Mouse (Mus musculus): ENCODE measurements around the gene Thap7.
"Not testable (repeated sequence)": the region's sequence is repeated elsewhere in the genome, so short reads cannot be mapped to it uniquely, and the experiment has no call there.

Thap7 gene

DNA sequence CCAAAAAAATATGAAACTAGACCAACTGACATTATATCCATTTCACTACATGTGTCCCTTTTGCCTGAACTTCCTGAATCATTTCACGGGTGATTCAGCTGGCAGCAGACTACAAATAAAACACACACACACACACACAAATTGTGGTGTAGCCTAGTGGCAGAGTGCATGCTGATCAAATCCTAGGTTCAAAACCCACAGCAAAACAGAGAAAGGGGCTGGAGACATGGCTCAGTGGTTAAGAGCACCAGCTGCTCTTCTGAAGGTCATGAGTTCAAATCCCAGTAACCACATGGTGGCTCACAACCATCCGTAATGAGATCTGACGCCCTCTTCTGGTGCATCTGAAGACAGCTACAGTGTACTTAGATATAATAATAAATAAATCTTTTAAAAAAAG is 22.9 kb downstream of the Thap7 start:
- Histone ChIP-seq H3K4me3 (replicated peaks; ENCODE audit: low read length) (peak overlapping the region; percentile 90), H3K36me3 (ENCODE audit: insufficient read depth, low read length) (peaks cover 25% of the 10 kb centered on the region), H3K4me1 (replicated peaks; ENCODE audit: low read depth, low read length) (peaks cover 41% of the 10 kb centered on the region)
- TF ChIP-seq CTCF (conservative IDR thresholded peaks at IDR 0.05; ENCODE audit: low read length): 0 out of 2 replicates have a peak, but pooled peaks have one; percentile 14
- not testable (repeated sequence) for H3K9me3 ChIP-seq (ENCODE audit: low read length); H3K27me3 ChIP-seq (ENCODE audit: insufficient read depth, low read length)

DNA sequence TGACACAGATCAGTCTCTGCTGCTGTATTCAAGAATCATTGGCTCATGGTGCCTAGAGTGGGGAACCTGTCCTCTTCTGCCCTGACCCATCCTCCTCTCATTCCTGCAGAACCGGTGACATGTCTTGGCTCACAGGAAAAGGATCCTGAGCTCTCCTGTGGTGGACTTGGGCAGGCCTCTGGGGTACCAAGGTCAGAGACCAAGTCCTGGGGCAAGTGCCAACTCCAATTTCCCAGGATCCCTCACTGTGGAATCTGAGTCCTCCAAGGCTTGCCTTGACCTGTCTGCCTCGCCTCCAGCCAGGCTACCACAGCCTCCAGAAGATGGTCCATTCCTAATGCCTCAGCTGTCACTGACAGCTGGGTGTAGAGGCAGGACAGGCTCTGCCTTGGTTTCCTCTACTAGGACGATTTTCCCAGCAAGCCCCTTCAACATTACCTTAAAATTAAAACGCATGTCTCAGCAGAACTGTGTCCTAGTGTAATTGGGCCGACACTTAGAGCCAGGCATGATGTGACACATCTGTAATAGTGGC is 23.9 kb downstream of the Thap7 start:
- TF ChIP-seq POU5F1 (IDR thresholded peaks at IDR 0.05; ENCODE audit: borderline replicate concordance, low read length): no peak
- TF ChIP-seq CTCF (conservative IDR thresholded peaks at IDR 0.05; ENCODE audit: low read length): no peak
- no peak for TF ChIP-seq NANOG (IDR thresholded peaks at IDR 0.05; ENCODE audit: borderline replicate concordance, low read length)
- H3K27me3 ChIP-seq (ENCODE audit: insufficient read depth, low read length): peaks cover 14% of the 10 kb centered on the region; the same call in 1 of the 2 replicates

DNA sequence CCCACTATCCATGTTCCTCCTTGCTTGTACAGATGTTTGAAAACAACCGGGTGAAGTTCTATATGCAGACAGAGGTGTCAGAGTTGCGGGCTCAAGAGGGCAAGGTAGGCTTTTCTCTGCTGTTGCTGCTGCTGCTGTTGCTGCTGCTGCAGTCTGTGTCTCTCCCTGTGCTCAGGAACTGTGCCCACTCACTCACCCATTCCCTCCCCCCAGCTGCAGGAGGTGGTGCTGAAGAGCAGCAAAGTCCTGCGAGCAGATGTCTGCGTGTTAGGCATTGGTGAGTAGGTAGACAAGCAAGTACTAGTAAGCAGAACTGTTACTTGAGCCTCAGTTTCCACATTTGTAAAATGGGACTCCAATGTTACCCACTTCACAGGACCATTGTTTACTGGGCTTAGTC is 28.3 kb downstream of the Thap7 start:
- no peak for TF ChIP-seq CTCF (conservative IDR thresholded peaks at IDR 0.05; ENCODE audit: low read length)
- no peak for TF ChIP-seq POU5F1 (IDR thresholded peaks at IDR 0.05; ENCODE audit: borderline replicate concordance, low read length)
- no peak for TF ChIP-seq NANOG (IDR thresholded peaks at IDR 0.05; ENCODE audit: borderline replicate concordance, low read length)
- Histone ChIP-seq H3K4me3 (replicated peaks; ENCODE audit: low read length) (no peak overlapping the region), H3K36me3 (ENCODE audit: insufficient read depth, low read length) (no peaks in the 10 kb centered on the region), H3K4me1 (replicated peaks; ENCODE audit: low read depth, low read length) (peaks cover 38% of the 10 kb centered on the region), H3K27me3 (ENCODE audit: insufficient read depth, low read length) (peaks cover 19% of the 10 kb centered on the region), H3K9me3 (ENCODE audit: low read length) (no peaks in the 10 kb centered on the region)

More for the DNA sequence above, 23.9 kb downstream of the Thap7 start:
- Histone ChIP-seq H3K4me3 (replicated peaks; ENCODE audit: low read length) (0 out of 2 replicates have a peak overlapping the region, but pooled peaks have one; percentile 7), H3K9me3 (ENCODE audit: low read length) (no peaks in the 10 kb centered on the region), H3K4me1 (replicated peaks; ENCODE audit: low read depth, low read length) (peaks cover 50% of the 10 kb centered on the region), H3K36me3 (ENCODE audit: insufficient read depth, low read length) (peaks cover 16% of the 10 kb centered on the region)

GRCm38 (mm10) chr16:17499249-17499883 is 31.6 kb downstream of the Thap7 start:
- TF ChIP-seq POU5F1 (IDR thresholded peaks at IDR 0.05; ENCODE audit: borderline replicate concordance, low read length): no peak
- no peak for TF ChIP-seq CTCF (conservative IDR thresholded peaks at IDR 0.05; ENCODE audit: low read length)
- TF ChIP-seq NANOG (IDR thresholded peaks at IDR 0.05; ENCODE audit: borderline replicate concordance, low read length): no peak
- H3K4me3 ChIP-seq (replicated peaks; ENCODE audit: low read length): no peak overlapping the region
- H3K9me3 ChIP-seq (ENCODE audit: low read length): no peaks in the 10 kb centered on the region
- no peaks in the 10 kb centered on the region for H3K36me3 ChIP-seq (ENCODE audit: insufficient read depth, low read length)
- peaks cover 17% of the 10 kb centered on the region for H3K4me1 ChIP-seq (replicated peaks; ENCODE audit: low read depth, low read length)
- H3K27me3 ChIP-seq (ENCODE audit: insufficient read depth, low read length): peaks cover 20% of the 10 kb centered on the region; the same call in 1 of the 2 replicates

DNA sequence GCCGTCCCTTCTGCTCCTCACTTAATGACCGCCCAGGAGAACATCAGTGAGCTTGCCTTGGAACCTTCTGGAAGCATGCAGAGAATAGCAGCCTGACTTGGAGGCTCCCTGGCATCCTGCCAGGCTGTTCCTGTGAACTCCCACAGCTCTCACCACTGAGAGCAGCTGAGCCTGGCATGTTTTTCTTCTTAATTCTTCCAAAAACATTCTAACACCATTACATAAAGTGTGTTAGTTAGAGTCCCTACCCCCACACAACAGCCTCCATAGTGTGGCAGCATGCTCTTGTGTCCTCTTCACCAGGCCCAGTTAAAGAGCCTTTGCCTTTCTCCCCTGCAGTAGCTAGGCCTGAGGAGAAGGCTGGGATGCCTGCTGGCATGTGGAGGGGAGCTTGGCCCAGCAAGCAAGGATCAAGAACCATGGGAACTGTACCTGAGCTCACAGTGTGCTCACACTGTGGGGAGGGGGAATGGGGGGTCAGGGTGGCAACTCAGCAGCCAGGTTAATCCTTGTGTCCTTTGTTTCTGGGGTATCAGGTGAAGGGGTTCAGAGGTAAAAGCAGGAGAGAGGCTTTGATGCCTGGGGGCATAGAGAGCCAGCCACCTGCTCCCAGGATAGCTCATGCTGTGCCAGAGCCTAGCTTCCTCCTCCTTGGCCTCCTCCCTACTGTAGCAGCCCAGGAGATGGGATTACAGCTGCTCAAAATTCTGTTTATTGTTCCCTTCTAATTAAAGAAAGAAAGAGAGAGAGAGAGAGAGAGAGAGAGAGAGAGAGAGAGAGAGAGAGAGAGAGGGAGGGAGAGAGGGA is 34.2 kb downstream of the Thap7 start:
- H3K9me3 ChIP-seq (ENCODE audit: low read length): no peaks in the 10 kb centered on the region
- no peaks in the 10 kb centered on the region for H3K36me3 ChIP-seq (ENCODE audit: insufficient read depth, low read length)
- H3K4me1 ChIP-seq (replicated peaks; ENCODE audit: low read depth, low read length): no peaks in the 10 kb centered on the region; the same call in 1 of the 2 replicates
- H3K27me3 ChIP-seq (ENCODE audit: insufficient read depth, low read length): peaks cover 24% of the 10 kb centered on the region
- TF ChIP-seq CTCF (conservative IDR thresholded peaks at IDR 0.05; ENCODE audit: low read length): no peak
- TF ChIP-seq NANOG (IDR thresholded peaks at IDR 0.05; ENCODE audit: borderline replicate concordance, low read length): no peak
- no peak for TF ChIP-seq POU5F1 (IDR thresholded peaks at IDR 0.05; ENCODE audit: borderline replicate concordance, low read length)
- no peak overlapping the region for H3K4me3 ChIP-seq (replicated peaks; ENCODE audit: low read length)

DNA sequence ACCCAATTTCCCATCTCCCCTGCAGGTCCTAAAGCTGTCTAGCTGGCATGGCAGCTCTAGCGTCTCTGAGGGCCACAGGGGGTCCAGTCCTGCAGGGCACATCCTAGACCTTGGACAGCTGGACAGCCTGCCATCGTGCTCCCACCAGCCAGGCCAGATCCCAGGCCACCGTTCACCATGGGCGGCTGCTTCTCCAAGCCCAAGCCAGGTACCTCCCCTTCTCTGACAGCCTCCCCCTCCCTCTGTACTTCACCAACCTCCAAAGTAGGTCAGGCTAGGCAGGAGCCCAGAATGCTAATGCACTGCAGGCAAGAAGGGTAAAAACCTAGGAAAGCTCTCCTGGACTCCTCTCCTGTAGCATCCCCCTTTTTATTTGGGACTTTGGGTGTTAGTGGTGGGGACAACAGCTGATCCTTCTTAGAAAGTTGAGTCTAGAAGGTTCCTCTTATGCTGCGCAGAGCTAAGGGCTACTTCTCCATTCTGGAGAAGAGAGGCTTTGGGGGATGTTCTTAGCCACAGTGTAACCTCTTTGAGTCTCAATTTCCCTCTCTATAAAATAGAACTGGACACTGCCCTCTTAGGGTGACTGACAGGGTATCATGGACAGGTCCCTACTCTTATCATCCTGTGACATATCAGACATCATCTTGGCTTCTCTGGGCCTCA is 38.9 kb downstream of the Thap7 start:
- Histone ChIP-seq H3K27me3 (ENCODE audit: insufficient read depth, low read length) (peaks cover 39% of the 10 kb centered on the region), H3K4me1 (replicated peaks; ENCODE audit: low read depth, low read length) (peaks cover 28% of the 10 kb centered on the region), H3K36me3 (ENCODE audit: insufficient read depth, low read length) (peaks cover 10% of the 10 kb centered on the region), H3K4me3 (replicated peaks; ENCODE audit: low read length) (no peak overlapping the region), H3K9me3 (ENCODE audit: low read length) (no peaks in the 10 kb centered on the region)
- no peak for TF ChIP-seq POU5F1 (IDR thresholded peaks at IDR 0.05; ENCODE audit: borderline replicate concordance, low read length)
- TF ChIP-seq NANOG (IDR thresholded peaks at IDR 0.05; ENCODE audit: borderline replicate concordance, low read length): no peak
- no peak for TF ChIP-seq CTCF (conservative IDR thresholded peaks at IDR 0.05; ENCODE audit: low read length)

GRCm38 (mm10) chr16:17491154-17491553 is 39.8 kb downstream of the Thap7 start:
- H3K4me3 ChIP-seq (replicated peaks; ENCODE audit: low read length): no peak overlapping the region
- H3K4me1 ChIP-seq (replicated peaks; ENCODE audit: low read depth, low read length): peaks cover 28% of the 10 kb centered on the region
- peaks cover 34% of the 10 kb centered on the region for H3K27me3 ChIP-seq (ENCODE audit: insufficient read depth, low read length)
- no peak for TF ChIP-seq CTCF (conservative IDR thresholded peaks at IDR 0.05; ENCODE audit: low read length)
- TF ChIP-seq NANOG (IDR thresholded peaks at IDR 0.05; ENCODE audit: borderline replicate concordance, low read length): no peak
- no peak for TF ChIP-seq POU5F1 (IDR thresholded peaks at IDR 0.05; ENCODE audit: borderline replicate concordance, low read length)
- no peaks in the 10 kb centered on the region for H3K9me3 ChIP-seq (ENCODE audit: low read length)
- peaks cover 18% of the 10 kb centered on the region for H3K36me3 ChIP-seq (ENCODE audit: insufficient read depth, low read length)

DNA sequence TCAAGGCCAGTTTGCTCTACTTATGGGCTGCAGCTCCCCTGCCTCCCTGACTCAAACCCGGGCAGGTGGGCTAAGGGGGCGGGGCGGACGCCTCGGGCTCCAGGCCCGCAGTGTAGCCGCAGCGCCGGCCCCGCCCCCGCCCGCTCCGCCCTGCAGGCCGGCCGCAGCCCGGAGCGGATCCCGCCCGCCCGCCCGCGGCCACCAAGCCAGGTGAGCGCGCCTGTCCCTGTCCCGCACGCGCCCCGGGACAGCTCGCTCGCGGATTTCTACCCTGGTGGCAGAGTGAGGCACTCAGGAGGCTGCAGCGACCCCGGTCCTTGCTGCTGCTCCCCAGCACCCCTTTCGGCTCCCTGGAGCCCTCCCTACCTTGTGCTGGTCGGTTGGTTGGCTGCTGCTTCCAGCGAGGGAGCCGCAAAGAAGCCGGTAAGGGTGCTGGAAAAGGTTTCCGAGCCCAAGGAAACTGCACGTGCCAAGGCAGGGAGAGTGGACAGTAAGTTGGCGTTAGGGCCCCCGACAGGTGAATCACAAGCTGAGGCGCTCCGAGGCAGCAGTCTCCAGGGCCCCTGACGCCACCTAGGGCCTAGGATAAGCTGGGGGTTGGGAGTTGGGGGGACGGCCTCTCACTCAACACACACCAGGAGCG is 41.3 kb downstream of the Thap7 start, which contains the start of gene Aifm3:
Gene Aifm3, plus strand, starts transcription at position 143 of the 643 bp plus-strand sequence.
- H3K4me1 ChIP-seq (replicated peaks; ENCODE audit: low read depth, low read length): peaks cover 31% of the 10 kb centered on the region
- peaks cover 34% of the 10 kb centered on the region for H3K27me3 ChIP-seq (ENCODE audit: insufficient read depth, low read length)
- TF ChIP-seq CTCF (conservative IDR thresholded peaks at IDR 0.05; ENCODE audit: low read length) (no peak), POU5F1 (IDR thresholded peaks at IDR 0.05; ENCODE audit: borderline replicate concordance, low read length) (no peak), NANOG (IDR thresholded peaks at IDR 0.05; ENCODE audit: borderline replicate concordance, low read length) (no peak)

More for the DNA sequence above, 41.3 kb downstream of the Thap7 start, which contains the start of gene Aifm3:
- H3K36me3 ChIP-seq (ENCODE audit: insufficient read depth, low read length): peaks cover 34% of the 10 kb centered on the region
- H3K9me3 ChIP-seq (ENCODE audit: low read length): no peaks in the 10 kb centered on the region
- H3K4me3 ChIP-seq (replicated peaks; ENCODE audit: low read length): peak within 1 kb of the TSS; percentile 84
